Mouse (Mus musculus): Measurements from ENCODE around the gene Pcsk6.

Gene Pcsk6

GRCm38 (mm10) chr7:65940988-65941387 is 79.5 kb downstream of the Pcsk6 start:
- DNase-seq (ENCODE audit: low spot score in 2 of 2), result no peak

DNA sequence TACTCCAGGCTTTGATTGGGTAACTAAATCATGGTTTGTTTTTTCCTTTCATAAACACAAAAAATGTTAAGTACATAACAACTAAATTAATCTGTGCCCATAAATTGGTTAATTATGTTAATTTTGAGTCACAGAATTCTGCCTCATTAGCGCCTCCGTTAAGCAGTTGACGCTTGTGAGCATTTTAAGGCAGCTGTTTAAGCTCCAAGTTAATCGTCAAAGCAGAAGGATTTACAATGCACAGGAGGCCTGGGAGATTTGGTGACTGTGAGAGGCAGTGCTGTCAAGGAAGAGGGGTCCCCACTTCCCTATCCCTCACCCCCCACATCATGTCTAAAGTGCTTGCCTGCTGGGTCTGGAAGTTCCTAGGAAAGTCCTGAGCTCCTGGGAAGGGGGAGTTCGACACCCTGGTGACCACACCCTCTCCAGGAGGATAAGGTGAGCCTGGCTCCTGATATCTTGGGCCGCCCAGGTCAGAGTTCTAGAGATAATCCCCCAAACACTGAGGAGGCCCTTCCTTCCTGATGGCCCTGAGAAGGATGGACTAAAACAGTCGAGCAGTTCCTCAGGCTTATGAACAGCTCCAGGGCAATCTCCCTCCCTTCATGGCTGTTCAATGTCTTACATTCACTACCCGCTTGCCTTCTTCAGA is 83.9 kb downstream of the Pcsk6 start:
- DNase-seq (ENCODE audit: low spot score in 2 of 2), result no peak

GRCm38 (mm10) chr7:65946397-65946796 is 84.9 kb downstream of the Pcsk6 start:
- no peak for DNase-seq (ENCODE audit: low spot score in 2 of 2)

GRCm38 (mm10) chr7:65948891-65949290 is 87.4 kb downstream of the Pcsk6 start:
- no peak for DNase-seq (ENCODE audit: low spot score in 2 of 2)

GRCm38 (mm10) chr7:65954583-65954982 is 93.0 kb downstream of the Pcsk6 start:
- no peak for DNase-seq (ENCODE audit: low spot score in 2 of 2)

DNA sequence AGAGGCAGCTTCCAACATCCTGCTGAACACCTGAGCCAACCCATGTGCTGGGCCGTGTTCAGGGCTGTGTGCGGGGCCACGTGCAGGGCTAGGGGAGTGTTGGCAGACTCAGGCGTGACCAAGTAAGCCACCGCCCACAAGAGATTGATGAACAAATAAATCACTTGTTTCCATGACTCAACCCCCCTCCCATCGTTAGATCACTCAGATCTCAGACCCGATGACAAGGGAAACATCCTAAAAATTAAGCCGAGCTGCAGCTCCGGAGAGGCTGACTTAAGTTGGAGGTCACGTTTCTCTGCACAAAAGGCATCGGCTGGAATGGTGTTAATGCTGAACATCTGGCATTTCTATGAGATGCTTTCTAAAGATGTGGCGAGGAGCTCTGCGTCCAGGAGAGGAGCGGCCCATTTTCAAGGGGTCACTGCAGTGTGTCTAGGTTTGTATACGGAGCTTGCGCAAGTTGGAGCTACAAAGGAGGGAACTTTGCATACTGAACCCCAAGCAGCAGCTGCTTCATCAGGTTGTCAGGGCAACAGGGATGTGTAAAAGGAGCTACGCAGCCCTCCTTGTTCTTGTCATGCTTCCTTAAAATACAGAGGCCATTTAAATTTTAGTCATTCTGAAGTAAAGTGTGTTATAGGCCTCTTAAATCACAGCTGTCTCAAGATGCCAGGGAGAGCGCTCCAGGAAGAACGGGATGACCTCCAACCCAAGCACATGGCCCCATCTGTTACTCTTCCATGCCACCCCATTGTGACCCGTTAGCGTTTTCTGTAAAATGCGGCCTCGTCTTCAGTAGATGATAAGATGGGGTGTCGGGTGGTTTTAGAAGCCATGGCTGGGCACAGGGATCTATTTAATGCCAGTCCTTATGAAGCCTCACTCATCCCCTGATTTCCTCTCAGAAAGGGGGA is 94.0 kb downstream of the Pcsk6 start:
- DNase-seq (ENCODE audit: low spot score in 2 of 2), result no peak

DNA sequence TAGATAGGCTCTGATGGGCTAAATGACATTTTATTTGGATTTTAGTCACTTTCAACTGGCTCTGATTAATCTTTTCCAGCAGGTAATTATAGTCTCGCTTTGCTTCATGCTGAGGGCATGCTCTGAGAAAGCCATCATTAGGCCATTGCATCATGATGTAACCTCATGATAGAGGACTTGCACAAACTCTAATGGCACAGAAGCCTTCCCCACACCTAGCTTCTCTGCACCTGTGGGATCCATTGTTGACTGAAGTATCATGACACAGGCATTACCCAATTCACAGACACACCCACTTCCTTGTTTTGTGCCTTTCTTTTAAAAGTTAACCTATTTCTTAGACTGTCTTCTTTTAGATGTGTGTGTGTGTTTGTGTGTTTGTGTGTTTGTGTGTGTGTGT is 95.7 kb downstream of the Pcsk6 start:
- DNase-seq (ENCODE audit: low spot score in 2 of 2), result no peak

DNA sequence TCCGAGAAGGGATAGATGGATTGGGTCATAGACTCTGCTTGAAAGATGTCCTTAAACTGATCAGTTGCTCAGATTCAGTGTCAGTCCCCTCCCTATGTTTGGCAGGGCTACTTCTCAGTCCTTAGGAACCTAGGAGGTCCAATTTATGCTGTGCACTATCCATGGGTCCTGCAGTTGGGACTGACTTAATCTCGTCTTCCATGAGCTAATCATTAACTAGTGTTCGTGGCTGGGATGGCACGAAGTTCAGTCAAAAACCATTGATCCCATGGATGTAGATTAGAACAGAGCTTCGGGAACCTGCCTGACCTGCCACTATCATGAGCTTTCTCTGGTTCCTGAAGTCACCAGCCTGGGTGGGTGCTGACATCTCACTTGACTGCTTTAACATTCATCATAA is 96.6 kb downstream of the Pcsk6 start:
- no peak for DNase-seq (ENCODE audit: low spot score in 2 of 2)

DNA sequence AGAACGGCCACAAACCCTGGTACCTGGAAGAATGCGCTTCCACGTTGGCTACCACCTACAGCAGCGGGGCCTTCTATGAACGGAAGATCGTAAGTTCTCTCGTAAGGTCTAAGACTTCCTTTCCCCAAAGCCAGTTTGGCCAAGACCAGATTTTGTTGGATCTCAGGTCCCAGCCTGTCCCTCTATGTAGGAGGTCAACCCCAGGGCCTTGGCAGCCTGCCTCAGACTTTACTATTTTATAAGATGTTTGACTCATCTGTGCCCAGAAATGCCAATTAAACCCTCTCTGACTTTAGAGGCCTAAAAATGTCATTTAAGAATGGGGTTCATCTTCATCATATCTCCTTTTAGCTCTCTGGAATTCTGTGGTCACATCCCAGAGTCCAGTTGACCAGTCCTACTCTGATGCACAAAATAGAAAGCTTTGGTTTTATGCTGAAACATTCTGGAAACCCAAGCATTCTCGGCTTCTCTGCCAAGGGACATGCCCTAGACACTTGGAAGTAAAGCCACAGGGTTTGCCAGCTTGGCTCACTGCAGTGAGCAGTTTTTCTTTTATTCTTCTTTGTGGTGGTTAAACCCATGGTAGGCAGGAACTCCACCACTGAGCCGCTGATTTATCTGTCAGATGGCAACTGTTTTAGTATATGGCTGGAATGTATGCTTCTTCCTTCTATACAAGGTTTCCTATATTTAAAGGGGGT is 97.8 kb downstream of the Pcsk6 start:
- no peak for DNase-seq (ENCODE audit: low spot score in 2 of 2)

DNA sequence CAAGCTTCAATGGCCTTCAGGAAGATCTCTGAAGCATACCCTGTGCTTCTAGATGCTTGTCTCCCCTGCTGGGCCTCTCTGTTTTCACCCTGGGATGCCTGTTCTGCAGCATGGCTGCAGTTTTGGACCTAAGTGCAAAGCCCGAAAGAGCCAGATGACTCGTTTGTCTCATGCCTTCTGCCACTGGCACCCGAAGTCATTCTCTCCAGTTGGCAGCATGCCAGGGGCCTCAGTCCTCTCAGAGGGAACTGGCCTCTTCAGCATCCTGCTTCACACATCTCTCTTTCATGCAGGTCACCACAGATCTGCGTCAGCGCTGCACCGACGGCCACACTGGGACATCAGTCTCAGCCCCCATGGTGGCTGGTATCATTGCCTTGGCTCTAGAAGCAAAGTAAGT is 101.1 kb downstream of the Pcsk6 start:
- DNase-seq (ENCODE audit: low spot score in 2 of 2), result no peak

DNA sequence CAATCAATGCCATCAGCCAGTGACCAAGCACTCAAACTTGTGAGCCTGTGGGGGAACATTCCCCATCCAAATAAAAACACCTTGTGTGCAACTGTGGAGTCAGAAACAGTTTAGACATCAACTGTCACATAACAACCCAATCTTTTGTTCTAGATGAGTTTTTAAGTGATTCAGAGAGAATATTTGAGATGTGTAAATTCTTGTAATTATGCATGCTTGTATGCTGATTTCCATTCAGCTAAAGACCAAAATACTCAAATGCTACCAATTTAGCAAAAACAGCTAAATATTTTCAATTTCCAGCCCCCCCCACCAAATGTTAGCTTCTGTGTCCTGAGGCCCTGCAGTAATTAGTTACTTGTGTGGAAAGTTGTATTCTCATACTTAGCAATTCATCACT is 102.9 kb downstream of the Pcsk6 start:
- no peak for DNase-seq (ENCODE audit: low spot score in 2 of 2)

DNA sequence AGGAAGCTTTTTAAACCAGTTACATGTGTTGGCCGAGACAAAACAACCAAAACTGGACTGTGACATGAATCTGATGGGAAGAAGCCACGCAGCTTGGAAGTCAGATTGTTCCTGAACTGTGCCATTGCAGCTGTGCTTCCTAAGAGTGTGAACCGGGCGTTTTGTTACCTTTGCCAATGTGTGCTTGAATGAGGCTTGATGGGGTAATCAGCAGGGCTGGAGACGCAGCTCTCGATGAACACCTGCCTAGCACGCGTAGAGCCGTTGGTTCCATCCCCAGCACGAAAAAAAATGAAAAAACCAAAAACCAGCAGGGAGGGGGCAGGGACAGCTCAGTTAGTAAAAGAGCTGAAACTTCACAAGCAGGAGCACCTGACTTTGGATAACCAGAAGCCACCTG is 109.8 kb downstream of the Pcsk6 start:
- peak in 1 of 2 experiments; percentile 8 for DNase-seq (ENCODE audit: low spot score in 2 of 2)

- no peak for DNase-seq (ENCODE audit: low spot score in 2 of 2)
Observed at GRCm38 (mm10) chr7:65977286-65977685, 115.8 kb downstream of the Pcsk6 start.

DNA sequence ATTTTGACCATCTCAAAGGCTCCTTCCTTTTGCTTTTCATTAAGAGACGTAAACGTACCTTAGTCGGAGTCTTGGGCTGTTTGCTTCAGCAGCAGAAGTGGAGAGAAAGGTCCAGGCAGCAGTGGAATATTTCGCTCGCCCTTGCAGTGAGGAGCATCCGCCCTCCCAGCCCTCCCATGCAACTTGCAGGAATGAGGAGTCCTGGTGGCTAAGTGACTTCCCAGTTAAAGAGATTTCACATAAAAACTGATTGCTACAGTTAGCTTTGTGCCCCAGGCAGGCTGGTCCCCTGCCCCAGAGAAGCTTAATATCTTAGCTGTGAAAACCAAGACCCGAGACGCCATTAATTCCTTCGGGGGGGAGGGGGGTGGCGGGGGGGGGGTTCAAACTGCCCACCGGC is 116.4 kb downstream of the Pcsk6 start:
- no peak for DNase-seq (ENCODE audit: low spot score in 2 of 2)

DNA sequence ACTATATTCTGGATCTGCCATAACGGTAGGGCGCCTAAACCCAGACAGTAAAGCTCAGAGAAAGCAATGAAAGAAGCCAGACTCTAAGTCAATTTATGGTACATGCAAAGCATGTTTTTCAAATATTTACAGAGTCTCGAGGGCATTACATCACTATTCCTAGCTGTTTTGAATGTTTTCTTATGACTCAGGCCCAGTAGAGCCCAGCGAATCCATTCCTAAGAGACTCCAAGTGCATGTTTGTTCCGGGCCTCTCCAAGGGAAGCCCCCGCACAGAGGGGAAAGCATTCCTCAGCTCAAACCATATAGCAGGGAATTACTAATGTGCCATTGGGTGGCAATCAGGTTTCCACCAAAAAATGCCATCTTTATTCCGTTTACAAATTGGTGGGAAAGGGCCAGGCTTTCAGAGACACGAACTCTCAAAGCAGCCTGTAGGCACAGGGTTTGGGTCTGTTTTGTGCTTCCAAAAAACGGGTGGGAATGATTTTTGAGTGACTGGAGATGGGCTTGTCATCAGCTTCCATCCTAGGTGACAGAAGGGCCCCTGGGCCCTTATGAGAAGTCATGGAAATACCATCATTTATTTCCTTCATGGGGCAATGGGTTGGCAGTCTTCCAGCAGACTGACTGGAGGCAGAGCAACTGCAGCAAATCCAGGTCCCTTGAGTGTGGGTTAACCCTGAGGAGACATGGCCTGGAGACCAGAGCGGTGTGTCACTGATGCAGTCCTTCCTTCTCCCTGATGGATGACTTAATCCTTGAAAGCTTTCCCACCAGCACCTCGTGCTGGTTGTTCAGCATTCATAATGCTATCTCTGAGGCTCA is 117.7 kb downstream of the Pcsk6 start:
- no peak for DNase-seq (ENCODE audit: low spot score in 2 of 2)

GRCm38 (mm10) chr7:65980000-65980399 is 118.5 kb downstream of the Pcsk6 start:
- DNase-seq (ENCODE audit: low spot score in 2 of 2), result no peak

GRCm38 (mm10) chr7:65982057-65982456 is 120.5 kb downstream of the Pcsk6 start:
- no peak for DNase-seq (ENCODE audit: low spot score in 2 of 2)

DNA sequence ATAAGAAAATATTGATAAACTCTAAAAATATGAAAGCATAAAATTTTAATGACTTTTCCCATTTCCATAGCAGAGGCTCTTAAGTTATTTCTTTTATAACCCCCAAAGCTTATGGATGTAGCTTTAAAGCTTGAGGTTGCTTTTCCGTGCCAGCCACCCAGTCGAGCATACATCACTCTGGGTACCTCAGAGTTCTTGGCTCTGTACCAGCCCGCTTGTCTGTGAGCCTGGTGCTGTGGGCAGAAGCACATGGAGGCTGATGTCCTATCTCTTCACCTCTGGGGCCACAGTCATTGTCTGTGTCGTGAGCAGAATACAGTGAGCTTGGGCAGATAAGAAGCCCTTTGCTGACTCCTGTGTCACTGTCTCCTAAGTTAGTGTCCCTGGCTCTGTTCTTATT is 126.7 kb downstream of the Pcsk6 start:
- DNase-seq (ENCODE audit: low spot score in 2 of 2), result no peak

GRCm38 (mm10) chr7:65988709-65989108 is 127.2 kb downstream of the Pcsk6 start:
- DNase-seq (ENCODE audit: low spot score in 2 of 2), result no peak

- no peak for DNase-seq (ENCODE audit: low spot score in 2 of 2)
Observed at GRCm38 (mm10) chr7:65992329-65992728, 130.8 kb downstream of the Pcsk6 start.

GRCm38 (mm10) chr7:65993410-65993809 is 131.9 kb downstream of the Pcsk6 start:
- DNase-seq (ENCODE audit: low spot score in 2 of 2), result no peak
